Comparison of ENCODE assay signal across 29 mouse cellular contexts in genomic region chr6:16458279-16458678, GRCm38 (mm10).
DNase-seq lines count a peak whose midpoint lies in the region; ATAC-seq and TF ChIP-seq lines count a peak whose summit lies in the region.
"Had no signal": no experiment of that assay in that cellular context is flagged by ENCODE, and none has a peak within 500 bp of the region (broad histone marks: within the 10 kb centered on the region; RNA-seq: fewer than 3 reads in every experiment).

No protein-coding gene starts in this region.

- H3K27me3 ChIP-seq in forebrain, postnatal 0 days (ENCODE audit: insufficient read depth, low read length): no peaks in the 10 kb centered on the region
- H3K27me3 ChIP-seq in forebrain, embryonic 13.5 days: no peaks in the 10 kb centered on the region
- H3K27me3 ChIP-seq: embryonic facial prominence, embryonic 15.5 days; heart, embryonic 15.5 days; hindbrain, embryonic 12.5 days; intestine, embryonic 15.5 days; stomach, embryonic 15.5 days had no signal

- WGBS in forebrain, postnatal 0 days: 49% methylated on average over 3 of the region's 3 CpGs
- WGBS in forebrain, embryonic 13.5 days: 88% methylated on average over 3 of the region's 3 CpGs

- DNase-seq in forebrain, postnatal 0 days: peak; percentile 54
- peak; percentile 2 to 3 for DNase-seq in layer of hippocampus, adult 8-10 months (ENCODE audit: low spot score in 2 of 2)
- no peak for DNase-seq in layer of hippocampus, postnatal 10 days (ENCODE audit: low spot score in 2 of 2)
- DNase-seq in brain, embryonic 14.5 days (ENCODE audit: low read depth): peak; percentile 37
- peak; percentile 8 for DNase-seq in layer of hippocampus, adult 9-11 months
- no peak for DNase-seq in embryo, embryonic 10.5 days (ENCODE audit: low spot score)
- DNase-seq: adrenal gland, postnatal 14 days; cerebellum, adult 2 months; cerebellum, postnatal 14 days; gastrocnemius, postnatal 14 days; kidney, adult 2 months; kidney, postnatal 4 days; liver; lung, adult 2 months; lung, postnatal 10 days; midbrain, embryonic 14.5 days; right cerebral cortex, postnatal 25 days; thymus, postnatal 14 days had no signal

- no peak overlapping the region for H3K4me3 ChIP-seq in forebrain, postnatal 0 days (ENCODE audit: low read depth, low read length)
- no peak overlapping the region for H3K4me3 ChIP-seq in forebrain, embryonic 13.5 days
- H3K4me3 ChIP-seq: embryonic facial prominence, embryonic 10.5 days; embryonic facial prominence, embryonic 15.5 days; heart, embryonic 15.5 days; hindbrain, embryonic 12.5 days; intestine, embryonic 15.5 days; stomach, embryonic 15.5 days had no signal

- H3K4me2 ChIP-seq in forebrain, postnatal 0 days (ENCODE audit: low read depth): no peak overlapping the region
- no peak overlapping the region for H3K4me2 ChIP-seq in forebrain, embryonic 13.5 days
- H3K4me2 ChIP-seq: embryonic facial prominence, embryonic 15.5 days; heart, embryonic 15.5 days; hindbrain, embryonic 12.5 days; intestine, embryonic 15.5 days; stomach, embryonic 15.5 days had no signal

- no peaks in the 10 kb centered on the region for H3K36me3 ChIP-seq in forebrain, postnatal 0 days (ENCODE audit: insufficient read depth)
- no peaks in the 10 kb centered on the region for H3K36me3 ChIP-seq in forebrain, embryonic 13.5 days (ENCODE audit: poor library complexity, severe bottlenecking)
- H3K36me3 ChIP-seq: embryonic facial prominence, embryonic 10.5 days; embryonic facial prominence, embryonic 15.5 days; heart, embryonic 15.5 days; hindbrain, embryonic 12.5 days; intestine, embryonic 15.5 days; stomach, embryonic 15.5 days had no signal

- H3K4me1 ChIP-seq in forebrain, postnatal 0 days (ENCODE audit: insufficient read depth): no peaks in the 10 kb centered on the region
- no peaks in the 10 kb centered on the region for H3K4me1 ChIP-seq in forebrain, embryonic 13.5 days
- H3K4me1 ChIP-seq: embryonic facial prominence, embryonic 10.5 days; embryonic facial prominence, embryonic 15.5 days; heart, embryonic 15.5 days; hindbrain, embryonic 12.5 days; intestine, embryonic 15.5 days; stomach, embryonic 15.5 days had no signal

- TF ChIP-seq POLR2A in brain, embryonic 14.5 days (IDR thresholded peaks at IDR 0.05; ENCODE audit: borderline replicate concordance, extremely low read depth, insufficient read depth, insufficient read length, poor library complexity, severe bottlenecking): no peak

- TF ChIP-seq CTCF in forebrain, postnatal 0 days (IDR thresholded peaks at IDR 0.05; ENCODE audit: low read depth): no peak
- no peak for TF ChIP-seq CTCF in brain, embryonic 14.5 days (IDR thresholded peaks at IDR 0.05; ENCODE audit: borderline replicate concordance, extremely low read depth, insufficient read depth, insufficient read length)

- ATAC-seq in forebrain, postnatal 0 days: peak; percentile 73
- ATAC-seq in forebrain, embryonic 13.5 days: no peak; the same call in 1 of the 2 replicates
- ATAC-seq: CD4-positive, CD25-positive, alpha-beta regulatory T cell, adult 4 months; hindbrain, postnatal 0 days; intestine, embryonic 15.5 days had no signal

- H3K27ac ChIP-seq in forebrain, postnatal 0 days (ENCODE audit: low read depth, low read length): no peak overlapping the region
- no peak overlapping the region for H3K27ac ChIP-seq in forebrain, embryonic 13.5 days
- H3K27ac ChIP-seq: embryonic facial prominence, embryonic 10.5 days; embryonic facial prominence, embryonic 15.5 days; heart, embryonic 15.5 days; hindbrain, embryonic 12.5 days; hindbrain, postnatal 0 days; intestine, embryonic 15.5 days; liver, embryonic 14.5 days; macrophage; stomach, embryonic 15.5 days had no signal

- no peaks in the 10 kb centered on the region for H3K9me3 ChIP-seq in forebrain, postnatal 0 days (ENCODE audit: low read length)
- no peaks in the 10 kb centered on the region for H3K9me3 ChIP-seq in forebrain, embryonic 13.5 days (replicated peaks)
- H3K9me3 ChIP-seq: embryonic facial prominence, embryonic 10.5 days; embryonic facial prominence, embryonic 15.5 days; heart, embryonic 15.5 days; hindbrain, embryonic 12.5 days; intestine, embryonic 15.5 days; stomach, embryonic 15.5 days had no signal

- H3K9ac ChIP-seq in forebrain, postnatal 0 days: no peak overlapping the region
- H3K9ac ChIP-seq in forebrain, embryonic 13.5 days: no peak overlapping the region
- H3K9ac ChIP-seq: embryonic facial prominence, embryonic 15.5 days; heart, embryonic 15.5 days; hindbrain, embryonic 12.5 days; intestine, embryonic 15.5 days; liver, embryonic 14.5 days; stomach, embryonic 15.5 days had no signal

Comparison
In these comparisons a context has a peak if more than half of its experiments do, and no peak if none do; other contexts are left out.
1. DNase-seq: peak in forebrain, postnatal 0 days (single experiment), layer of hippocampus, adult 8-10 months (2 of 2), brain, embryonic 14.5 days (single experiment) and layer of hippocampus, adult 9-11 months (single experiment); none in layer of hippocampus, postnatal 10 days (0 of 2) and embryo, embryonic 10.5 days (single experiment).